Mouse (Mus musculus): ENCODE data around the gene Axdnd1.

Axdnd1 gene

DNA sequence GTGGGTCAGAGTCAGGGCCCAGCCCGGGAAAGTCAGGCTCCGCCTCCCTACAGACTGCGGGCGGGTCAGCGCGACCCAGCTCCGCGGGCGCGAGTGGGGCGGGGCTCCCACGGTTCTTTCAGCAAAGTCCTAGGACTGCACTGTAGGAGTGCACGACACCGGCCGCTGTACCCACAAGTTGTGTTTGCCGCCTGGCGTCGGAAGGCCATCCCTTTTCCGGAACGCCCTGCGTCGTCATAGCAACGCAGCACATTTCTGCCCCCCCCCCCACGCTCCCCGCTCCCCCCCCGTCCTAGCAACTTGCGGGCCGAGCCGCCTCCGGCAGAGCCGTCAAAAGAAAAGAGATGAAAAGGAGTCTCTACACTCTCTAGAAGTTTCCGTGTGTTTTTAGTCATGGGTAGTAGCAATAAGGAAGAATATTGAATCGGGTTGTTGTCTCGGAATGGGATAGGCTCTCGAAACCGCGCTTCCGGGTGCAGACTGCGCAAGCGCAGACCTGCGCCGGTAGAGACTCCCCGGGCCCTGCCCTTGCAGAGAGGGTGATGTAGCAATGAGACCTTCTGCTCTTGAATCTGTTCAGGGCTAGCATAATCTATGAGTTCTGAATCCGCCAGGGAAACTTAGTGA is at the start of gene Axdnd1:
Axdnd1 (minus strand) TSS at position 489 of the 627 bp plus-strand sequence.
- DNase-seq, result peak; percentile 83

DNA sequence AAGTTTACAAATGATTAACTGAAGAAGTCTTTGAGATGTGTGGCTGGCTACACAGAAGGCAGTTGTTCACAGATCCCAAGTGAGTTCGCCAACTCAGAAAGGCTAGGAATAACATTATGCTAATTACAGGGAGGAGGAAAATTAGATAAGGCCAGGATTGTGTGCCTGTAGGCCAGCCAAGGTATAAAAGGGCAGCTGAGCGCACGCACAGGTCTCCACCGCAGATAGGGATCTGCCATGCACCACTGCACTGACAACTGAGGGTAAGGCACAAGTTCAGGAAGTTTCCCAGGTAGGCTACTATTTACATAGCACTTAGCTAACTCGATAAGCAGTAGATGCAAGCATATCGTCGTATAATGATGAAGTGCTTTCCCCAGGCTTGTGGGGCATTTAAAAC is 49.6 kb upstream of the Axdnd1 start:
- no peak for DNase-seq

DNA sequence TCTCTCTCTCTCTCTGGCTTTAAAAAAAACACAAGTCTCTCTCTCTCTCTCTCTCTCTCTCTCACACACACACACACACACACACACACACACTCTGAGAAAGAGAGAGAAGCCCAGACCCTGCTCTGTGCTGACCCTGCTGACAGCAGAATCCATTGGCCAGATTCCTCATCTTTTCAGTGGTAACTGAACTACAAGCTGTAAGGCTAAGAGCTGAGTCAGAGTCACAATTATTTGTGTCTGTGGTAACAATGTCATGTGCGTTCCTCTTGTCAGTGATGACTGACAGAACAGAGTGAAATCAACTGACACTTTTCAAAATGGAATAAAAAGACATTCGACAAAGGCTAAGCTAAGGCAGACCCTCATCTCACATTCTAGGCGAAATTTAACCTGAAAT is 47.6 kb upstream of the Axdnd1 start:
- no peak for DNase-seq

DNA sequence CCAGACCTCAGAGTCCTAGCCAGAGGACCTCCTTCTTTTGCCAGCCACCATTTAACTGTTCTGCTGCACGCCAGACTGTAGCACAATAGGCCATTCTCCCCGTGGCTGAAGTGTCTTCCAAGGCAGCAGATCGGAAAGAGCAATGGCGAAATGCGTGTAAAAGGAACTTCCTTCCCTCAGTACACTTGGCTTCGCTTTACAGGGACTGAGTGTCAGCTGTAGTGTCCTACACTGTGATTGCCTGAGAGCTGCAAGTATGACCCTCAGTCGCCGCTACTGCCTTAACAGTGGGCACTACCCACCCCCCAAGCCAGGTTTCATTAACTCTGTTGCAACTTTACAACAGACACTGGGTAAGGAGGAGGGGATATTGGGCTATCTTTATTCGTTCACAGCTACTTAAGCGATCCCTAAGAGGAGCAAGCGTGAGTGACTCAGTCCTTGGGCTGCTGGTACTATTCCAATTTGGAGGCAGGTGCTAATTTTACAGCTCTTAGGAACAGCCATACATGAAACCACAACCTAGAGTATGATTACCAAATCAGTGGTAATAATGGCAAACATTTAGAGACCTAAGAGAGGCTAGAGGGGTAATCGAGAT is 46.8 kb upstream of the Axdnd1 start:
- no peak for DNase-seq

DNA sequence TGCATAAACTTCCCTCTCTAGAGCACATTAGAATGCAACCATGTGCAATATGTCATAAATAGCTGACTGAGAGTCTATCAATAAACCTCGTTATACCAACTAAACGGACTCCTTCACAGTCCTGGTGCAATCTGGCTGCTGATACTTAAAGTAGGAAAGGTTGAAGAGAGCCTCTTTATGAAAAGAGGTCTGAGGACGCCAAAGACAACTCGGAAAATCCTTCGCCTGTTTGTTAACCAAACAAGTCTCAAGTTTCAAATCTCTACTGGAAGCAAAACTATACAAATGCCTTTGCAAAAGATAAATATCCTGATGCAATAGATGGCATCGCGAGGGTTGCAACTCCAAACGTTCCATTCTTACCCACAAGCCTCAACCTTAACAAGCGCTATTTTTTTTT is 44.0 kb upstream of the Axdnd1 start:
- DNase-seq, result no peak

DNA sequence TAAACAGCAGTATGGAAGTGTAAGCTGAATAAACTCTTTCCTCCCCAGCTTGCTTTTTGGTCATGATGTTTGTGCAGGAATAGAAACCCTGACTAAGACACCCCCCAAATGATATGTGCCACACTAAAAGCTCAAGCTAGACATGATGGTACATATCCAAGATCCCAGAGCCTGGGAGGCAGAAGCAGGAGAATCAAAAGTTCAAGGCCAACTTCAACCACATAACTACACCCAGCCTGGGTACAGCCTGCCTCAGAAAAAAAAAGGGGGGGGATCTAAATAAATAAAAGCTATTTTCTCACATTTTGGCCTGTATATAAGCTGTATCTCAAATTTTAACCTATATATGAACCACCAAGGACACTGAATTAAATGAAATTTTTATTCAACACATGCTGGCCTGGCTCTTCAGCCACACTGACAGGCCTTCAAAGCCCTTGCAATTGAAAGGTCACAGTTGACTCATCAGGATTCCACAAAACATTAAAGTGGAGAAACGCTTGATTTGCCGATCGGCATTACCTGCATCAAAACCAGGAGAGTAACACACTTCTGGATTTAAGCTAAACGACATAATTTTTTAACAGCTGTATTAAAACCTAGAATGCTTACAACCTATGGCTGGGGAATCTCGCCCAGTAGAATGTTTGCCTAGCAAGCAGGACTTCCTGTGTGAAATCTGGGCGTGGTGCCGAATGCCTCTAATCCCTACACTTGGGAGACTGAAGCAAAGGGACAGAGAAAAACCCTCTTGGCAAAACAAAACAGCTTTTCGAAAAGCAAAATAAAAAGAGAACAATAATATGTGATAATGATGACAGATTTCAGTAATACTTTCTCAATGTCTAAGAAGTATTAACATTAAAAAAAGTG is 43.3 kb upstream of the Axdnd1 start:
- DNase-seq, result no peak

DNA sequence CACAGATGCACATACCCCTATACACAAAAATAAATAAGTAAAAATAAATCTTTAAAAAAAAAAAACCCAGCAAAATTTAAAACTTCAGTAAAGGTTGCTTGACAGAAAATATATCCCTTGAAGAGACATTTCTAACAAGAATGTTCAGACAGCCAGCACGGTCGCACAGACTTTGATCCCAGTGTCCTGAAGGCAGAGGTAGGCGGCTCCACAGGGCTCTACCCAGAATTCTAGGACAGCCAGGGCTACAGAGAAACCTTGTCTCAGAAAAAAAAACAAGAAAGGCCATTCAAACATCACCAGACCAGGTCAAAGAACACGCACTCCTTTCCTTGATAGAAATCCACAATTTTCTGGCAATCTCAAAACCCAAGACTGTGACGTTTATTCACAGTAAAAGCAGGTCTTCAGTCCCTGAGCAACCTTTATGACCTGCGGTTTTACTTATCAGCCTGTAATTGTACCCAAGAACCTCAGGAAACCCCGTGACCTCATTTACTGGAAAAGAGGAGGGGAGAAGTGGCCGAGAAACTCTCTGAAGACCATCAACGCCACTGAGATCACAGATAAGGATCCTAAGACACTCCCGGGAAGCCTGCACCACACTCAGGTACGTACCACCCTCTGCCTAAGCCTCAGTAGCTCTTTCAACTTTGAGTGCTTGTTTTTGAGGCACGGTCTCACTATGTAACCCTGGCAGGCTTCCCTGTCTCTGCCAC is 41.5 kb upstream of the Axdnd1 start:
- DNase-seq, result no peak

DNA sequence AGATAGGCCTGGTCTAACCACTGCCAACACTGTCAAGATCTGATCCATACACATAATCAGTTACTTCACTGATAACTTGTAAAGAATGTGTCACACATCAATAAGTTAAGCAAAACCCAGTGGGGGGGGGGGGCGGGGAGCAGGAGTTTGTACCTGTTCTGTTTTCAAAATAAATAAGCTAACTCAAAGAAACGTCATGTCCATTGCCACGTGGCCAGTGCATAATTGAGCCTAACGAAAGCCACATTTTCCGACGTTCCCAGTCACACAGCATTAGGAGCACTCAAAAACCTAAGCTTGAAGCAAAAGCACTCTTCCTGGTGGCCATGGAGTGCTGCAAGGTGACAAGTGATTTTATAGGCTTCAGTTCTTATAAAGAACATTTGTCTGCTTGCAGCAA is 40.1 kb upstream of the Axdnd1 start:
- no peak for DNase-seq

DNA sequence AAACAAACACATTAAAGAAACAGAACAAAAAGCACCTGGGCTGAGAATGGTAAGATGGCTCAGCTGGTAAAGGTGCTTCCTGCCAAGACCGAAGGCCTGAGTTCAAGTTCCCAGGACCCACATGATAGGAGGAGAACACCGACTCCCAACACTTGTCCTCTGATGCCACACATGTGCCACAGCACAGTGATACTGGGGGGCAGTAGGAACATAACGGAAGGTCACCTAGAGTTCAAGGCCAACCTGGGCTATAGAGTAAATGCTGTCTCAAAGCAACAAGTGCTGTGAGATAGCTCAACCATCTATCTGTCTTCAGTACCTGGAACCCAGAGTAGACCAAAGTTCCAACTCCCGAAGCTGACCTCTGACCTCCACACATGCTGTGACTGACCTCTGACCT is 39.3 kb upstream of the Axdnd1 start:
- DNase-seq, result no peak

DNA sequence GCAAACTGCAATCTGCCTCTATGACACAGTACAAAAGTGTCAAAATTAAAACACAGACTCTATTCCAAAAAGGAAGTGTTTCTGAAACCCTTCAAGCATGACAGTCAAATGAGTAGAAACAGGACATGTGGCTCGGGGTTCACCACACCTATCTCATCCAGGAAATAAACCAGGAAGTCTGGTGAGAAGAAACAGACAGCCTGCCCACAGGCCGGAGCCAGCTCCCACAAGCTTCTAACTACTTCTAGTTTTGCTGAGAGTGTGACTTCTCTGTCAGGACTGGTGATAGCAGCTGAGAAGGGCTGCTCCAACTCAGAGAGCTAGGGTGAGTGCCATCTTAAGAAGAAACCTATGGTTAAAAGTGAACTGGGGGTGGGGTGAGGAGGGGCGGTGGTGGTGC is 38.7 kb upstream of the Axdnd1 start:
- peak; percentile 39 to 55 for DNase-seq

DNA sequence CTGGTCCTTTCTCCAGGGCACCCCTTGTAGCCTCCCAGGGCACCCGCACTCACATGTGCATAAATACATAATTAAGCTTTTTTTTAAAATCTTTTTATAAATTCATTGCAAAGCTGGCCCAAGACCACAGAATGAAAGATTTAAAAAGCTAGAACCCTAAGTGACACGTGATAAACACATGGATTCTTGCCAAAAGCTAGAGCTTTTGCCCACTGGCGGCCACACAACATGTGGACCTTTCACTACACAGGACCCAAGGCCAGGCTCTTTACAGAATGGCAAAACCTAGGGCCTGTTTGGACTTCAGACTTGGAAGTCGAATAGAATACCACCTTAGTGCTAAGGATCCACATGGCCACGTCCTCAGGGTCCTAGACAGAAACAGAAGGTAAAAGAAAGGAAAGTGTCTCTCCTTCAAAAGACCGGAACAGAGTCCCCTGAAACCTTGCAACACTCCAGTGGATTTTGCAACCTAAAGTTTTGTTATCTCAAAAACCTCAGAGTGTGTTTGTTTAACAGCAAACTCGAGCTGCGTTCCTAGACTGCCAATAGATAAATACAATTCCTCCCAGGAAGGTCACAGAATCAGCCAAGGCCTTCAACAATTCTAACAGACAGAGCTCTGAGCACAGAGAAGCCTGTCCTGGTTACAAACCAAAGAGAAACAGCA is 37.6 kb upstream of the Axdnd1 start:
- no peak for DNase-seq

DNA sequence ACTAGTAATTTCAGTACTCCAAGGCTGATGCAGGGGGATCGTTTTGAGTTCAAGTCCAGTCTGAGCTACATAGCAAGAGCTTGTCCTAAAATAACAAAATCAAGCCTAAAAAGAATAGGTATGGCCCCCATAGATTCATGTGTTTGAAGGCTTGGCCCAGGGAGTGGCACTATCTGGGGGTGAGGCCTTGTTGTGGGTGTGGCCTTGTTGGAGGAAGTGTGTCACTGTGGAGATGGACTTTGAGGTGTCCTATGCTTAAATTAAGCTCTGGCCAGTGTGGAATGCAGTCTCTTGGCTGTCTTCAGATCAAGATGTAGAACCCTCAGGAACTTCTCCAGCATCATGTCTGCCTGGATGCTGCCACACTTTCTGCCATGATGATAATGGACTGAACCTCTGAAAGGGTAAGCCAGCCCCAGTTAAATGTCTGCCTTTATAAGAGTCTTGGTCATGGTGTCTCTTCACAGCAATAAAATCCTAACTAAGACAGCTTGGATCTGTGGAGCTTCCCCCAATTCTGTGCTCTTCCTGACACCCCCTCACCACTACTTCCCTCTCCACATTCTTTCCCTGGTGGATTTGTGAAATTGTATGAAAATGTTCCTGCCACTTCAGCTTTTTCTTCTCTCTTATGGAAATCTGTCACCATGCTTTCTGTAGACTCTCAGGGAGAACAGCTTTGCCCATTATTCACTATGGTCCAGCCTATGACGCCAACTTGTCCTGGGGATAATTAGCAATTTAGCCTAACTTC is 34.2 kb upstream of the Axdnd1 start:
- no peak for DNase-seq

DNA sequence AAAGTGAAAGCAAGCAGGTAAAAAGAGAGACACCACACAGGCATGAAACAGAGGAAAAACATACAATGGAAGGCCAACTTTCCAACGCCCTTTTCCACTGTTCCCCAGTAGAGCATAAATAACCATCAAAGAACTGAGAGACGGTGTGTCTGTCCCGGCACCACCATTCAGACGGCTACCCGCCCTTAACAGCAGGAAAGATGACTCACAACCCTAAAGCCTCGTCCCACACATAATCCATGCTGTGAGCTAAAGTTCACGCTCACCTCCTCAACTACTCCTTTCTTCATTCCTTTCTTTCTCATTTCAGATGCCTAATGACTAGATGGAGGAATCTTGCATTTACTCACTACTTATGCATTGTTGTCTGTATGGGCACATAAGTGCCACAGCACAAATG is 33.4 kb upstream of the Axdnd1 start:
- DNase-seq, result no peak

DNA sequence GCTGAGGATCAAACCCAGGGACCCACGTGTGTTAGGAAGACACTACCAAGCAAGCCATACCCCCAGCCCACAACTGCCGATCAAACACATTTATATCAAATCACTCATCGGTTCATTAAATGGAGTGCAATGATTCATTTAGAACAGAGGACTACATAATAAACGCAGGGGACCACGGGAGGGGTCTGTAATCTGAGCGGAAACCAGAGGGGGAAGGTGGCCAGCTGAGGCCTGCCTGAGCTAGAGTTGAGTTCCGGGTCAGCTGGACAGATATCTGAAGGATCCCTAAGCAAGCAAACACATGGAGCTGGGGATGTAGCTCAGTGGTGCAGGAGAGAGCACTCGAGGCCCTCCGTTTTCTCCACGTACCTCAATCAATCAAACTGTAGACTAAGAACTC is 32.9 kb upstream of the Axdnd1 start:
- no peak for DNase-seq

DNA sequence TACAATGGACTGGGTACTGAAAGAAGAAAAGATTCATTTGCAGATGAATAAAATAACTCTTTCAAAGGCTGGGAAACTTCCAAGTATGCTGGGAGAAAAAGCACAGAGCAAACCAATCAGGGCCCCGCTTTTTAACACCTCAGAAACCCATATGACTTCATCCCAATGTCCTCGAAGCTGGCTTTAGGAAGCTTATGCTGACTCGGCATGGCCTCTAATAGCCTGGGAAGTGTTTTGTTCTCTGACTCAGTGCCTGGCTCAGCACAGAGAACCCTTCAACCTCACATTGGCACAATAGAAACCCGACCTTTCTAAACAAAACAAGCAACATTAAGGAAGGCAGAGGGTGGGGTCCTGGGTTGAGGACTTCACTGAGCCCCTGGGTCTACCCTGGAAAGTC is 29.5 kb upstream of the Axdnd1 start:
- no peak for DNase-seq

DNA sequence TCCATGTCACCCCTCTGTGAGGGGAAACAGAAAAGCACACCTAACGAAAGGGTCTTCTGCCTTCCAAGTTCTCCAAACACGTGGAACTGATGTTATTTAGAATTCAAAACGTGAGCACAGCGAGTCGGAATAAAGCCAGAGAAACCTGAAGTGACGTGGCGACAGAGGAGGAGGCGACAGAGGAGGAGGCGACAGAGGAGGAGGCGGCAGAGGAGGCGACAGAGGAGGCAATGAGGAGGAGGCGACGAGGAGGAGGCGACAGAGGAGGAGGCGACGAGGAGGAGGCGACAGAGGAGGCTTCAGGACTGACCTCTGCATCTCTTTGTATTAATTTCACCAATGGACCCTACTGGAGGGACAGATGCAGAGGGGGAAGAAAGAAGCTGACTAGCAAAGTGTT is 28.7 kb upstream of the Axdnd1 start:
- no peak for DNase-seq

DNA sequence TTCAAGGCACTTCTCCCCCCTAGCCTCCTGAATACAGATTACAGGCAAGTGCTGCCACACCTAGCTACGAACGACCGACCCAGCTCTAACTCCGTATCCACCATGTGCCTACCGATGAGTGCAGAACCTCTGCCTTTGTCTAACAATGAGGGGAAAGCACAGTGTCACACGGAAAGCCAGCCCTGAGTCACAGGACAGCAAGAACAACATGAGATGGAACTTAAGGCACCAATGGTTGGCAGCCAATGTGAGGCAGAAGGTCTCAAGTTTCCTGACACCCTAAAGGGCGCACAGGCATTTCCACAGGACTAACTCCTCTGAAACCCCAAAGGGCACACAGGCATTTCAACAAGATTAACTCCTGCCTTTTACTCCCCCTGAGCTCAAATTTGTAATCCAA is 28.1 kb upstream of the Axdnd1 start:
- DNase-seq, result no peak

DNA sequence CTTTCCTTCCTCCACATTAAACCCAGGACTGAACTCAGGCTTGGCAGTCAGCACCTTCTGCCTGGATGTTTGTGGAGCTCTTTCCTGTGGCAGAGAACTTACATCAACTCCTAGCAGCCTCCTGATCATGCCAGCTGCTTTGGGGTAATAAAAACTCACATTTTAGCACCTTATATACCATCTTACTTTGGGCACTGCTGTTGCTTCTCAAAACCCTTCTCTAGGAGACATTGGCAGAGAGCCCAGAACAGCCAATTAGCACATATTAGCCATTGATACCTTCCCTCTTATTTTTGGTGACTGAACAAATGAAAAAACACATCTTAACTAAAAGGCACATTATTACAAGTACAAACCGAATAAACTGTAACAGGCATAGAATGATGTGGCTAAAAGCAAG is 24.1 kb upstream of the Axdnd1 start:
- no peak for DNase-seq

DNA sequence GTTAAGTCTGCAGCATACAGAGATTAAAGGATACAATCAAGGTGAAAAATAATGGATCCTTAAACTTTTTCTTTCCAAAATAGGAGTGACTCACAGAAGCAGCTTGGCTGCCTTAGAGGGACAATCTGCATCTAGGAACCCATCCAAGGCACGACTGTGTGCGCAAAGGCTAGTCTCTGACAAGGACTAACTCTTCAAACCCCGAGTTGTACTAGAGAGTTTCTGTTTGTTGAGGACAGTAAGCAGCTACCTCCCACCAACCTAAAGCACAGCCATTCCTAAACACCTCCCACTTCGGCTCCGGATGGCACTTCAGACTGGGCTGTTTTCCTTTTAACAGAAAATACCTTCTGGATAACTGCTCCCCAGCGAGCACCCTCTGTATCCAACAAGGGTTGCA is 21.8 kb upstream of the Axdnd1 start:
- no peak for DNase-seq

DNA sequence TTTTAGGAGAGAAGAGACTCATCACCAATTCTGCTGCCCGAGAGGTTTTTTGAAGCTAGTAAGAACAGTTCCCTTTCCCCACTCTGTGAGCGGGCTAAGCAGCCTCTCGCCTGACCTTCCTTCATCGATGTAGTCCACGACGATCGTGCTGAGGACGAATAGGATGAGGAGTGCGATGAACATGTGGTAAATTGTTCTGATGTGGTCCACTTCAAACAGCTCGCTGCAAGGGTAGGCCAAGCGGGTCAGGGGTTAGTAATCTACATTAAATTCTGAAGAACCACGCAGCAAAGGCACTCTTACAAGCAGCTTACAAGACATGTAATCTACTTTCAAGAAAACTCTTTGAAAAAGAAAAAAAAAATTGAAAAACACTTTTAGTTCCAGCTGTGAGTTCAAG is 21.3 kb upstream of the Axdnd1 start:
- DNase-seq, result no peak

DNA sequence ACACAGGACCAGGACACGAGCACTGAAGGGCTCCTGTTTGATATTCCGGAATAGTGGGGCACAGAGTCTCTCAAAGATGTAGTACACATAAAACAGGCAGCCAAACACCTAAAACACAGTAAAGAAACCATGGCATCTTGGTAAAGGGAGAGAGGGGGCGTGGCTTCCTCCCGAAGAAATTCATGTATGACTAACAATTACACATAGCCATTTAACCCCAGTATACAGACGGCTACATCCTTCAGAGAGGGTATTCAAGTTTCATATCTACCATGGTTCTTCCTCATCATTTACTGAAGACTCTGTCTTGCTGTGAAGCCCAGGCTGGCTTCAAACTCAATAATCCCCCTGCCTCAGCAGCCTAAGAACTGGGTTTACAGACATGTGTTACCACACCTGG is 16.8 kb upstream of the Axdnd1 start:
- no peak for DNase-seq

DNA sequence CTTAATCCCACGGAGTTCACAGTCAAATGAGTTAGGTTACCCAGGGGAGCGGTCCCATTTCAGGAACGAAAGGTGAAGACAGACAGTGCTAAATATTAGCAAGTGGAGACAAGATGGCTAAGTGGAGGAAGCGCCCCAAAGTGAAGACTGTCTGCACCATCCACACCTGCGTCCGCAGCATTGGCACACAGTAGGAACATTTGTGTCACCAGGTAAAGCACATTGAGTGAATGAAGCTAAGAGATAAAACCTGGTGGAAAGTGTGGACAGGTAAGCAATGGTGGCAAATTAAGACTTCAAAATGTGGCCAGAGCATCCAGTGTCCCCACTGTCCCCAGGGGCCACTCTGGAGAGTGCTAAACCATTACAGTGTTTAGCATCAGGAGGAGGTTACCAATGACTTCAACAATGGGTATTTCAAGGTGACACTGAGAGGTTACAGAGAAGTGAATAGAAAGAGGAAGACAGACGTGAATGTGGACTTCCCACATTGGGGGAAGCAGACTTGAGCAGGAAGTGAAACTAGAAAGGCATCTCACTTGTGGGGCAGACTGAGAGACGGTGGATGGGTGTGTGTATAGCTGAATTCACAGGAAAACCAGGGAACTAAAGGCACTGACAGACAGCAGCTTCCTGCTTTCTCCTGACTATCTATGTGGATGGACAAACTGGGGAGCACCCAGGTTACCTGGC is 16.2 kb upstream of the Axdnd1 start:
- DNase-seq, result peak; percentile 26

Data from spleen, adult 18-20 months (tissue).